Mouse (Mus musculus) limb, embryonic 14.5 days (tissue): ENCODE measurements at regions not wholly inside any gene's neighbourhood (a gene's known extent, or its start where the extent isn't known, plus 50 kb on each side); places are given as distances from the start of the nearest gene placed in this dataset.
A peak's percentile ranks its signal among the peaks of the same experiment; 100 is the strongest.

ENCODE experiments used
- ATAC-seq: fragments of 200-750 bp; cut with Nextera tagmentation; 2 replicates; pipeline ENCODE4 v1.8.0; 2017; ENCODE audit warnings: low read depth, moderate number of reproducible peaks, moderate TSS enrichment; ENCODE audit not compliant: low FRiP score
- DNase-seq: peaks from one replicate; pipeline ENCODE4 v3.0.0-alpha.2; 2015; ENCODE audit warnings: low spot score
- H3K27ac ChIP-seq: fragments of 300-500 bp; sonication (generic); replicated peaks from 2 replicates; pipeline ENCODE4 v1.5.1; 2014; ENCODE audit warnings: low read depth, mild to moderate bottlenecking, low read length, moderate library complexity, mixed read lengths
- H3K27me3 ChIP-seq: fragments of 300-500 bp; sonication (generic); 2 replicates; pipeline ENCODE4 v1.6.1; 2014; ENCODE audit warnings: low read length, mixed read lengths; ENCODE audit not compliant: control insufficient read depth, insufficient read depth
- H3K36me3 ChIP-seq: fragments of 300-500 bp; sonication (generic); 2 replicates; pipeline ENCODE4 v1.6.1; 2014; ENCODE audit warnings: mild to moderate bottlenecking, low read length, moderate library complexity, mixed read lengths; ENCODE audit not compliant: control insufficient read depth, insufficient read depth
- H3K4me1 ChIP-seq: fragments of 300-500 bp; sonication (generic); 2 replicates; pipeline ENCODE4 v1.6.1; 2014; ENCODE audit warnings: antibody characterized with exemption, low read length, mixed read lengths; ENCODE audit not compliant: control insufficient read depth, insufficient read depth
- H3K4me2 ChIP-seq: fragments of 300-500 bp; sonication (generic); replicated peaks from 2 replicates; pipeline ENCODE4 v1.6.1; 2014; ENCODE audit warnings: low read depth, mild to moderate bottlenecking, low read length, moderate library complexity; ENCODE audit not compliant: severe bottlenecking
- H3K4me3 ChIP-seq: fragments of 300-500 bp; sonication (generic); replicated peaks from 2 replicates; pipeline ENCODE4 v1.5.1; 2014; ENCODE audit warnings: low read length
- H3K9ac ChIP-seq: fragments of 300-500 bp; sonication (generic); 2 replicates; pipeline ENCODE4 v1.6.1; 2014; ENCODE audit warnings: mild to moderate bottlenecking, low read depth, low read length, moderate library complexity; ENCODE audit not compliant: severe bottlenecking
- H3K9me3 ChIP-seq: fragments of 300-500 bp; sonication (generic); 2 replicates; pipeline ENCODE4 v1.6.1; 2016; ENCODE audit warnings: low read length; ENCODE audit not compliant: control insufficient read depth
- POLR2A ChIP-seq: fragments of 200-500 bp; IDR thresholded peaks from 2 replicates; pipeline ENCODE4 v1.8.0; 2012; ENCODE audit warnings: inconsistent platforms, mild to moderate bottlenecking, moderate library complexity, borderline replicate concordance; ENCODE audit not compliant: insufficient read depth, insufficient read length; ENCODE audit errors: extremely low read depth
- WGBS: fragments of 180-500 bp; shearing (Covaris S2); extraction: QIAGEN DNeasy Blood & Tissue Kit; methylation state at CpG from one replicate; pipeline ENCODE4 v1.1.7; 2014; 5-methylcytosine and 5-hydroxymethylcytosine counted together

GRCm38 (mm10) chr13:73160289-73160688 lies 100.0 kb upstream of the Irx4 start:
- 0 out of 2 replicates have a peak, but pooled peaks cover 2% of the 10 kb centered on the region for H3K4me1 ChIP-seq
- TF ChIP-seq POLR2A = no peak
- ATAC-seq = peak; percentile 92
- no peak overlapping the region for H3K27ac ChIP-seq
- peak overlapping the region; percentile 36 for H3K9ac ChIP-seq
- H3K27me3 ChIP-seq = peaks cover 4% of the 10 kb centered on the region; the same call in 1 of the 2 replicates
- peak; percentile 66 for DNase-seq
- H3K4me3 ChIP-seq = peak overlapping the region; percentile 20
- 2% methylated on average over 22 of the region's 22 CpGs for WGBS
- peak overlapping the region; percentile 48 for H3K4me2 ChIP-seq
- H3K9me3 ChIP-seq = no peaks in the 10 kb centered on the region
- H3K36me3 ChIP-seq = no peaks in the 10 kb centered on the region

GRCm38 (mm10) chr13:73170301-73170700 lies 90.0 kb upstream of the Irx4 start:
- H3K9ac ChIP-seq = no peak overlapping the region
- no peak overlapping the region for H3K27ac ChIP-seq
- ATAC-seq = no peak
- H3K4me2 ChIP-seq = no peak overlapping the region
- no peaks in the 10 kb centered on the region for H3K36me3 ChIP-seq
- H3K9me3 ChIP-seq = no peaks in the 10 kb centered on the region
- no peak overlapping the region for H3K4me3 ChIP-seq
- 64% methylated on average over 3 of the region's 3 CpGs for WGBS
- no peaks in the 10 kb centered on the region for H3K4me1 ChIP-seq
- TF ChIP-seq POLR2A = no peak
- no peak for DNase-seq
- no peaks in the 10 kb centered on the region for H3K27me3 ChIP-seq

GRCm38 (mm10) chr13:73207931-73208448 lies 52.3 kb upstream of the Irx4 start:
- ATAC-seq = no peak

More at GRCm38 (mm10) chr13:73207931-73208448, 52.3 kb upstream of the Irx4 start:
- Histone ChIP-seq H3K9ac (no peak overlapping the region), H3K36me3 (no peaks in the 10 kb centered on the region), H3K9me3 (peaks cover 5% of the 10 kb centered on the region; the same call in 1 of the 2 replicates), H3K4me1 (no peaks in the 10 kb centered on the region), H3K4me3 (no peak overlapping the region), H3K27ac (no peak overlapping the region), H3K4me2 (no peak overlapping the region), H3K27me3 (no peaks in the 10 kb centered on the region)
- WGBS = 78% methylated on average over 3 of the region's 3 CpGs
- no peak for DNase-seq
- no peak for TF ChIP-seq POLR2A
